Mouse (Mus musculus) liver, adult 2 months (tissue): ENCODE measurements around the gene Sumo1.

Source experiments
- CTCF ChIP-seq: fragments of 200-500 bp; IDR thresholded peaks from 2 replicates; pipeline ENCODE4 v1.5.1; 2011; ENCODE audit warnings: low read depth, low read length, control low read depth
- POLR2A ChIP-seq: fragments of 200-500 bp; IDR thresholded peaks from 2 replicates; pipeline ENCODE4 v1.6.1; 2011; ENCODE audit warnings: low read length, control low read depth; ENCODE audit not compliant: insufficient read depth; ENCODE audit errors: extremely low read depth

DNA sequence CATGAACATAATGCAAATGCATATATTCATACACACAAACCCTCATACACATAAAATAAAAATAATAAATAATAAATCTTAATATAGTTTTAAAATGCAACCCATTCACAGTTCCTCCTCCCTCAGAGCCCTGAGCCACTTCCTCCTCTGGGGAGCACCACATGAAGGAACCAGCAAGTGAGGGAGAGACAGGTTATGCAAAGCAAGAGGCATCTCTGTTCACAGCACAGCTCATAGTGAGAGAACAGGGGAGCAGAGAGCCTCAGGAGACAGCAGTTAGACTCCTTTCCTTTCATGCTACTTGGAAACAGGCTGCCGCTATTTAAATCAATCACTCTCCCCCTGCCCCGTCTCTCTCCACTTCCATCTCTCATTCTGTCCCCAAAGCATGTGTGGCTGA, 107.1 kb downstream of the Sumo1 start:
- no peak for TF ChIP-seq CTCF
- TF ChIP-seq POLR2A: no peak
